Mouse (Mus musculus) G1E (cell line): ENCODE results near the gene Minos1.

Experiments used
- CTCF ChIP-seq: IDR thresholded peaks from 2 replicates; pipeline ENCODE4 v1.5.1; 2012; ENCODE audit warnings: low read depth, low read length, inconsistent platforms, mixed read lengths
- TAL1 ChIP-seq: conservative IDR thresholded peaks from 2 replicates; pipeline ENCODE4 v1.6.1; 2012; ENCODE audit warnings: low read depth, low read length, inconsistent platforms, mixed read lengths

GRCm38 (mm10) chr4:139145156-139145555 lies 14.2 kb upstream of the Minos1 start:
- no peak for TF ChIP-seq TAL1
- TF ChIP-seq CTCF = no peak
